Mouse (Mus musculus) embryonic facial prominence, embryonic 11.5 days (tissue): Measurements from ENCODE around the gene Kdr. TPM values are rescaled to one million over a fixed set of nuclear protein-coding genes. Genes with fewer than 3 reads are reported as not detected.

Source experiments
- ATAC-seq: fragments of 200-750 bp; cut with Nextera tagmentation; replicated peaks from 2 replicates; pipeline ENCODE4 v1.8.0; 2017; ENCODE audit warnings: low read depth; ENCODE audit not compliant: insufficient number of reproducible peaks, low FRiP score, low TSS enrichment
- DNase-seq: peaks from one replicate; pipeline ENCODE4 v3.0.0-alpha.2; 2015; ENCODE audit warnings: low spot score
- H3K27ac ChIP-seq: fragments of 300-500 bp; sonication (generic); replicated peaks from 2 replicates; pipeline ENCODE4 v1.5.1; 2014; ENCODE audit warnings: mild to moderate bottlenecking, low read depth, low read length, control low read depth
- H3K27me3 ChIP-seq: fragments of 300-500 bp; sonication (generic); 2 replicates; pipeline ENCODE4 v1.6.1; 2014; ENCODE audit warnings: mild to moderate bottlenecking, low read length, moderate library complexity, mixed read lengths; ENCODE audit not compliant: control insufficient read depth, insufficient read depth
- H3K36me3 ChIP-seq: fragments of 300-500 bp; sonication (generic); replicated peaks from 2 replicates; pipeline ENCODE4 v1.6.1; 2014; ENCODE audit warnings: low read depth, mild to moderate bottlenecking, low read length, moderate library complexity, mixed read lengths; ENCODE audit not compliant: control insufficient read depth, insufficient read depth
- H3K4me1 ChIP-seq: fragments of 300-500 bp; sonication (generic); 2 replicates; pipeline ENCODE4 v1.6.1; 2014; ENCODE audit warnings: low read length, mixed read lengths; ENCODE audit not compliant: control insufficient read depth, insufficient read depth
- H3K4me2 ChIP-seq: fragments of 300-500 bp; sonication (generic); 2 replicates; pipeline ENCODE4 v1.6.1; 2014; ENCODE audit warnings: low read depth, mild to moderate bottlenecking, control low read depth, low read length, moderate library complexity
- H3K4me3 ChIP-seq: fragments of 300-500 bp; sonication (generic); 2 replicates; pipeline ENCODE4 v1.5.1; 2014; ENCODE audit warnings: low read depth, low read length, control low read depth
- H3K9ac ChIP-seq: fragments of 300-500 bp; sonication (generic); replicated peaks from 2 replicates; pipeline ENCODE4 v1.6.1; 2014; ENCODE audit warnings: mild to moderate bottlenecking, control low read depth, low read length
- H3K9me3 ChIP-seq: fragments of 300-500 bp; sonication (generic); replicated peaks from 2 replicates; pipeline ENCODE4 v1.6.1; 2016; ENCODE audit warnings: mild to moderate bottlenecking, low read length, inconsistent platforms, mixed read lengths; ENCODE audit not compliant: control insufficient read depth
- WGBS: fragments of 180-500 bp; shearing (Covaris S2); extraction: QIAGEN DNeasy Blood & Tissue Kit; methylation state at CpG from one replicate; pipeline ENCODE4 v1.1.7; 2014; 5-methylcytosine and 5-hydroxymethylcytosine counted together
- polyA plus RNA-seq: library from polyadenylated mRNA; unstranded; fragments of >200 nt; fragmentation: Nextera tagmentation; extraction: Ambion mirVana; gene quantifications from 2 replicates; pipeline ENCODE4 v1.2.1, GENCODE M21; 2014

Kdr gene
- polyA plus RNA-seq, 1 experiment from 2014 or later = 22.4 TPM

GRCm38 (mm10) chr5:75955876-75956275 is 22.4 kb downstream of the Kdr start:
- Histone ChIP-seq H3K36me3 (no peaks in the 10 kb centered on the region), H3K9ac (no peak overlapping the region), H3K4me1 (no peaks in the 10 kb centered on the region), H3K27ac (no peak overlapping the region), H3K27me3 (no peaks in the 10 kb centered on the region), H3K4me2 (no peak overlapping the region), H3K4me3 (no peak overlapping the region), H3K9me3 (no peaks in the 10 kb centered on the region)
- no peak for DNase-seq
- WGBS = 92% methylated on average over 9 of the region's 9 CpGs
- ATAC-seq = no peak

- WGBS = 90% methylated on average over 3 of the region's 3 CpGs
Measured at GRCm38 (mm10) chr5:75954778-75955330, 23.4 kb downstream of the Kdr start.

GRCm38 (mm10) chr5:75954218-75954617 is 24.0 kb downstream of the Kdr start:
- 69% methylated on average over 3 of the region's 3 CpGs for WGBS
- H3K9ac ChIP-seq = no peak overlapping the region
- H3K4me2 ChIP-seq = no peak overlapping the region
- no peaks in the 10 kb centered on the region for H3K9me3 ChIP-seq
- H3K27ac ChIP-seq = no peak overlapping the region
- no peaks in the 10 kb centered on the region for H3K36me3 ChIP-seq
- no peak for DNase-seq
- no peaks in the 10 kb centered on the region for H3K27me3 ChIP-seq
- H3K4me1 ChIP-seq = no peaks in the 10 kb centered on the region
- no peak for ATAC-seq
- no peak overlapping the region for H3K4me3 ChIP-seq

More at GRCm38 (mm10) chr5:75954778-75955330, 23.4 kb downstream of the Kdr start:
- Histone ChIP-seq H3K9ac (no peak overlapping the region), H3K4me1 (no peaks in the 10 kb centered on the region), H3K4me2 (no peak overlapping the region), H3K4me3 (no peak overlapping the region), H3K9me3 (no peaks in the 10 kb centered on the region), H3K27me3 (no peaks in the 10 kb centered on the region), H3K36me3 (no peaks in the 10 kb centered on the region), H3K27ac (no peak overlapping the region)
- ATAC-seq = no peak
- DNase-seq = no peak

- Histone ChIP-seq H3K9ac (no peak overlapping the region), H3K4me2 (no peak overlapping the region), H3K36me3 (no peaks in the 10 kb centered on the region), H3K27ac (no peak overlapping the region), H3K27me3 (no peaks in the 10 kb centered on the region), H3K4me1 (no peaks in the 10 kb centered on the region), H3K4me3 (no peak overlapping the region), H3K9me3 (no peaks in the 10 kb centered on the region)
- DNase-seq = no peak
- no peak for ATAC-seq
- 81% methylated on average over 8 of the region's 8 CpGs for WGBS
Measured at GRCm38 (mm10) chr5:75952131-75952795, 26.0 kb downstream of the Kdr start.

GRCm38 (mm10) chr5:75950866-75951265 is 27.4 kb downstream of the Kdr start:
- DNase-seq = no peak
- Histone ChIP-seq H3K4me1 (no peaks in the 10 kb centered on the region), H3K4me3 (no peak overlapping the region), H3K36me3 (no peaks in the 10 kb centered on the region), H3K9me3 (no peaks in the 10 kb centered on the region), H3K4me2 (no peak overlapping the region), H3K27me3 (no peaks in the 10 kb centered on the region), H3K27ac (no peak overlapping the region), H3K9ac (no peak overlapping the region)
- ATAC-seq = no peak
- 58% methylated on average over 2 of the region's 2 CpGs for whole genome bisulfite sequencing

- Histone ChIP-seq H3K9me3 (no peaks in the 10 kb centered on the region), H3K4me2 (no peak overlapping the region), H3K27ac (no peak overlapping the region), H3K4me1 (no peaks in the 10 kb centered on the region), H3K36me3 (no peaks in the 10 kb centered on the region), H3K9ac (no peak overlapping the region), H3K27me3 (no peaks in the 10 kb centered on the region), H3K4me3 (no peak overlapping the region)
- ATAC-seq = no peak
- WGBS = 56% methylated on average over 4 of the region's 4 CpGs
- no peak for DNase-seq
Measured at GRCm38 (mm10) chr5:75945394-75945793, 32.9 kb downstream of the Kdr start.

- no peaks in the 10 kb centered on the region for H3K27me3 ChIP-seq
- ATAC-seq (no peak), DNase-seq (no peak)
- no peaks in the 10 kb centered on the region for H3K4me1 ChIP-seq
- no peaks in the 10 kb centered on the region for H3K36me3 ChIP-seq
- H3K9me3 ChIP-seq = no peaks in the 10 kb centered on the region
- H3K9ac ChIP-seq = no peak overlapping the region
- 94% methylated on average over 6 of the region's 6 CpGs for WGBS
- no peak overlapping the region for H3K4me3 ChIP-seq
- H3K4me2 ChIP-seq = no peak overlapping the region
- no peak overlapping the region for H3K27ac ChIP-seq
Measured at GRCm38 (mm10) chr5:75943301-75943700, 35.0 kb downstream of the Kdr start.

GRCm38 (mm10) chr5:75941775-75942580 is 36.3 kb downstream of the Kdr start:
- 67% methylated on average over 11 of the region's 11 CpGs for WGBS
- Histone ChIP-seq H3K4me1 (no peaks in the 10 kb centered on the region), H3K36me3 (no peaks in the 10 kb centered on the region), H3K9me3 (no peaks in the 10 kb centered on the region), H3K27ac (no peak overlapping the region), H3K4me3 (no peak overlapping the region), H3K27me3 (no peaks in the 10 kb centered on the region), H3K4me2 (no peak overlapping the region), H3K9ac (no peak overlapping the region)
- ATAC-seq = no peak
- DNase-seq = no peak
